Comparison of ENCODE assay signal across 27 mouse cellular contexts in genomic region chr1:71005998-71006397, GRCm38 (mm10).
"Had no signal": no experiment of that assay in that cellular context is flagged by ENCODE, and none has a peak within 500 bp of the region (broad histone marks: within the 10 kb centered on the region; RNA-seq: fewer than 3 reads in every experiment).

No protein-coding gene starts in this region.

- H3K36me3 ChIP-seq: heart, embryonic 10.5 days; heart, embryonic 12.5 days; hindbrain, embryonic 10.5 days; hindbrain, embryonic 12.5 days; kidney, embryonic 15.5 days; limb, embryonic 13.5 days; limb, embryonic 15.5 days; liver, embryonic 12.5 days had no signal

- H3K4me2 ChIP-seq: heart, embryonic 12.5 days; hindbrain, embryonic 12.5 days; hindbrain, embryonic 14.5 days; kidney, embryonic 15.5 days; limb, embryonic 13.5 days; limb, embryonic 15.5 days; liver, embryonic 12.5 days had no signal

- ATAC-seq: hindbrain, embryonic 16.5 days; inflammation-experienced regulatory T-cells, adult 6 months; liver, embryonic 12.5 days had no signal

- H3K27me3 ChIP-seq: heart, embryonic 12.5 days; hindbrain, embryonic 12.5 days; kidney, embryonic 15.5 days; limb, embryonic 13.5 days; limb, embryonic 15.5 days; liver, embryonic 12.5 days had no signal

- H3K9ac ChIP-seq: heart, embryonic 12.5 days; hindbrain, embryonic 12.5 days; hindbrain, embryonic 14.5 days; kidney, embryonic 15.5 days; limb, embryonic 13.5 days; limb, embryonic 15.5 days; liver, embryonic 12.5 days; liver, embryonic 14.5 days had no signal

- H3K4me1 ChIP-seq: heart, embryonic 10.5 days; heart, embryonic 12.5 days; hindbrain, embryonic 10.5 days; hindbrain, embryonic 12.5 days; kidney, embryonic 15.5 days; limb, embryonic 13.5 days; limb, embryonic 15.5 days; liver, embryonic 12.5 days had no signal

- H3K4me3 ChIP-seq: gastrocnemius, adult 2 months; heart, embryonic 10.5 days; heart, embryonic 12.5 days; hindbrain, embryonic 10.5 days; hindbrain, embryonic 12.5 days; kidney, embryonic 15.5 days; limb, embryonic 13.5 days; limb, embryonic 15.5 days; liver, embryonic 12.5 days had no signal

- H3K27ac ChIP-seq: gastrocnemius, adult 2 months; heart, embryonic 10.5 days; hindbrain, embryonic 10.5 days; hindbrain, embryonic 12.5 days; hindbrain, embryonic 14.5 days; kidney, embryonic 15.5 days; kidney, postnatal 0 days; limb, embryonic 13.5 days; limb, embryonic 15.5 days; liver, embryonic 12.5 days; liver, embryonic 14.5 days had no signal

- H3K9me3 ChIP-seq: heart, embryonic 10.5 days; hindbrain, embryonic 10.5 days; hindbrain, embryonic 12.5 days; kidney, embryonic 15.5 days; limb, embryonic 13.5 days; limb, embryonic 15.5 days; liver, embryonic 12.5 days had no signal

- DNase-seq: gastrocnemius, adult 2 months; gastrocnemius, postnatal 10 days; gastrocnemius, postnatal 25 days; heart, adult 18-20 months; heart, postnatal 10 days; heart, postnatal 4 days; kidney, adult 11 months; kidney, adult 2 months; kidney, adult 9 months; kidney, postnatal 14 days; kidney, postnatal 36 days; layer of hippocampus, adult 9-11 months; layer of hippocampus, postnatal 36 days; left cerebral cortex, postnatal 4 days had no signal
